Mouse (Mus musculus): ENCODE results near the gene Calcoco1.
A peak's percentile ranks its signal among the peaks of the same experiment; 100 is the strongest.

The Calcoco1 gene

GRCm38 (mm10) chr15:102736127-102736944, 14.4 kb upstream of the Calcoco1 start:
- peak; percentile 51 for DNase-seq

DNA sequence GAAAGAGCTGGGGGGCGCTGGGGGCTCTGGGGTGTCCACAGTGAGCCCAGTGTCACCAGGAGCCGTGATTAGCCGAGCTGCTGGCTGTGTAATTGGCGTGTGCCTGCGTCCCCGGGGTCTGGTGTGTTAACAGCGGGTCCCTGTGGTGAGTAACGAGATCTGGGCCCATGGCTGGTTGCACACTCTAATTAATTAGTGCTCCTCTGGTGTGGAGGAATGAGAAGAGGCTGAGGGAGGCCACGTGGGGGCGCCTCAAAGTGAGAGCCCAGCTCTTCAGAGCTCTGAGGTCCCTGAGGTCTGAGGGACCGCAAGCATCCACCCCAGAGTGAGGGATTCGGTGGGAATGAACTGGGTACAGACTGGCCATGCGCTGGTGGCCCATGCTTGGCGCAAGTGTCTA, 13.1 kb upstream of the Calcoco1 start:
- DNase-seq: no peak

DNA sequence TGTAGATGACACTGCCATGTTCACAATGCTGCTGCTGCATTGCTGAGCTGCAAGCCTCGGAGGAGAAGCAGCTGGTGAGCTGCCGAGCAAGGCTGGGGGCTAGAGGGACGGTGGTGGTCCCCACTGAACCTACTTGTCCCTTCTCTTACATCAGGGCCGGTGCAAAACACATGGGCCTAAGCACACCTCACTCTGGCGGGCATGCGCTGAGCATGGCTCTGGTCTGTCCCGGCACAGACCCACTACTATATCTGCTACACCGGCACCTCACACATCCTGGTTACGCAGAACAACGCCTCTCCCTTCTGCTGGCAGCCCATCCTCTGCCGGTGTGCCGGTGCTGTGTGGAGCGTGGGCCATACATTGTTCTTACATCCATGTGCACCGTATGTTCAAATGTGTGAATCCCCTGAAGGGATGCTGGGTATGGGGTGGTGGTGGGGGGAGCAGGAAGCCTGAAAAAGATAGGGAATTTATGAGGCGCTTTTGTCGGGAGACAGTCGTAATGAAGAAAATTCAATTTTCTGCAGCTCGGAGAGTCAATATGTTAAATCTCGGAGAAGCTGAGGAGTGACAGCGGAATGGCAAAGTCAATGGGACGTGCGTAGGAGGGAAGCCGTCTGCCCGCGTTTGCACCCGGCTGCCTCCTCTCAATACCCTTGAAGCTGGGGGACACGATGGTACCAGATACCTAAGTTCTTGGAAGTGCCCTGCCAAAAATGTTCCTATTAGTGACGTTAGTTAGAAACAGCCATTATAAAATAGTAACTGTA, 12.0 kb upstream of the Calcoco1 start:
- DNase-seq: no peak

- DNase-seq: no peak
Observed at GRCm38 (mm10) chr15:102733233-102733632, 11.3 kb upstream of the Calcoco1 start.

- DNase-seq: no peak
Observed at GRCm38 (mm10) chr15:102732406-102732805, 10.4 kb upstream of the Calcoco1 start.

DNA sequence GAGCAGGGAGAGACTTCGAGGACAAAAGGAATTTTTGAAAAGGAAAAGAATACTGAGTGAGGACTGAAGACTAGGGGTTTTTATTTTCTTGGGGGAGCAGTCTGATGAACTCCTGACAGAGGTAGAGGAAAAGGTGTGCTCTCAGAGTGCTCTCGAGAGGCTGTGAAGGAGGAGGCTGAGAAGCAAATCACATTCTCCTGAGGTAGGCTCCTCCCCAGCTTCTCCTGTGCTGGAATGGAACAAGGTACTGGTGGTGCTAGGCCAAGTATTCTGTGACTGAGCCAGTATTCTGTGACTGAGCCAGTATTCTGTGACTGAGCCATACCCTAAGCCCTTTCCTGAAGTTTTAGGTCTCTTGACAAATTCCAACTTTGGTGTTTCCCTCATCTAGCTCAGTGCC, 6.0 kb upstream of the Calcoco1 start:
- DNase-seq: no peak

- no peak for DNase-seq
Observed at GRCm38 (mm10) chr15:102723358-102724135, 1.6 kb upstream of the Calcoco1 start.

GRCm38 (mm10) chr15:102722500-102722931, 538 bp upstream of the Calcoco1 start:
- DNase-seq: no peak

DNA sequence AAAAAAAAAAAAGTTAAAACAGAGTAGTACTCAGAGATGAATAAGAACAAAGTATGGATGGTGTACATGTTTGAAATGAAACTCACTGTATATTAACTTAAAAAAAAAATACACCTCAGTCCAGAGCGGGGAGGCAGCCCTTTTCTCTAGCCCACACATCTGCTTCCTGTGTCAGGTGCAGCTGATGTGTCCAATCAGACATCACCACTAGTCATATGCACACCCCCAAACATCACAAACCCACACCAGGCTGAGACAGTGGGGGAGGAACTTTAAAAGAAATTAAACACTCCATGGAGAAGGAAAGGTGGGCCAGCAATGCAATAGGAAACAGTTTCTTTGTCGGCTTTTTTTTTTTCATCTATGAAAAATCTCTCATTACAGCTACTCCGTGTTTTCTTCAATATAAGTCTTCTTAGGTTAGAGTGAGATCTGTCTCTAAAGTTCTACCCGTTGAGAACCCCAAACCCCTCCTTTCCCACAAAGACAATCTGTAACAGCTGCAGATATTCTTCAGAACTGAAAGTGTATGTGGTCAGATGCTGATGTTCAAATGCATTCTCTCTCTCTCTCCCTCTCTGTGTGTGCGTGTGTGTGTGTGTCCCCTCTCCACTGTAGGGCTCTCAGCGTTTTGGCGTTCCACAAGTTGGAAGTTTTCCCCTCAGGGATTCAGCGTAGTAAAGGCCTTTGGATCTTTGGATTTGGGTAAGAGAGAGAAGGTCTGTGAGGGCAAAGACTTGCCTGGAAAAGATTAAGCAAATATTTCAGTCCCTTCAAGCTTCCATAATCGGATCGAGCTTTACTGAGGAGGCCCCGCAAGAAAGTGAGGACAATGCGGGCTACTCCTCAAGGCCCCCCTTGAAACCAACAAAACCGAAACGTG, 721 bp downstream of the Calcoco1 start:
- no peak for DNase-seq

DNA sequence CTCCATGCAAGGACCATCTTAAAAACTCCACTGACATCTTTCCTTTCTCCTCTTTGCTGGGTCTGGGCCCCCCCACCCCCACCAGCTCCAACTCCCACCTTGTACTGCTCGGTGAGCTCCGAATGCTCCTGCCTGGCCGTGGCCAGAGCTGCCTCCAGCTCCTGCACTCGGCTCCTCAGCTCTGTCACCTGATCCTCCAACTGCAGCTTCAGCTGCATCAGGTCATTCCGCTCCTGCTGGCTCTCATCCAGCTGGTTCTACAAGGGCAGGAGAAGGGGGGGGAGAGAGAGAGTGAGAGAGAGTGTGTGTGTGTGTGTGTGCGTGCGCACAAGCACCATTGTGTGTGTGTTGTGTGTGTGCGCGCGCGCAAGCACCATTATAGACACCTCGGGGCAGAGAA, 5.8 kb downstream of the Calcoco1 start:
- no peak for DNase-seq

GRCm38 (mm10) chr15:102707736-102708269, 14.2 kb downstream of the Calcoco1 start:
- DNase-seq: no peak

GRCm38 (mm10) chr15:102705923-102706503, 16.0 kb downstream of the Calcoco1 start:
- DNase-seq: no peak

DNA sequence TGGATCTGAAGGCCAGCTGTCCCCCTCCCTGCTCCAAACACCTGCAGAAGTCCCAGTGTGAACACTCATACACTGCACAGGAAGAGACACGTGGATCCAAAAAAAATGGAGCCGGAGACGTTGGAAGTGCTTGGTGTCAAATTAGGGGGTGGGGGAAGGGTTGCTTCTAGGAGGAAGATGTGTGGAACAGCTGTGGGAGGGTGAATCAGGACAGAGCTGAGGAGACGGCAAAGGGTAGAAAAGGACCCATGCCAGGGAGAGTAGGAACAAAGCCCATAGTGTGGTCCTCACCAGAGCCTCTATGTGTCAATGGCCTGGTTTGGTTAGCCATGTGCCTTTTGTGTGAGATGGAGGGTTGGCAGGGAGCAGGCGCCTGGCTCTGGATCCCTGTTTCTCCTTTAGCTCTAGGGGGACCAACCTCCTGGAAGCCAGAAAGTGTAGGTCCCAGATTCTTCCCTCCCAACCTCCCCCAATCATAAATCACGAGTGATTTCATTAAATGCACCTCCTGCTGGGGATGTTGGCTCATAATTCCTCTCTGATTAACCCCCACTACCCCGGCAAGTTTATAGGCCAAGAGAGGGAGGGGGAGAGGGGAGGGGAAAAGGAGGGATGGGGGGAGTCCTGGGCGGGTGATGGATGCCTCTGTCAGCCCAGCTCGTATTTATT, 16.6 kb downstream of the Calcoco1 start:
- DNase-seq: no peak

- DNase-seq: no peak
Observed at GRCm38 (mm10) chr15:102704806-102705205, 17.2 kb downstream of the Calcoco1 start.

DNA sequence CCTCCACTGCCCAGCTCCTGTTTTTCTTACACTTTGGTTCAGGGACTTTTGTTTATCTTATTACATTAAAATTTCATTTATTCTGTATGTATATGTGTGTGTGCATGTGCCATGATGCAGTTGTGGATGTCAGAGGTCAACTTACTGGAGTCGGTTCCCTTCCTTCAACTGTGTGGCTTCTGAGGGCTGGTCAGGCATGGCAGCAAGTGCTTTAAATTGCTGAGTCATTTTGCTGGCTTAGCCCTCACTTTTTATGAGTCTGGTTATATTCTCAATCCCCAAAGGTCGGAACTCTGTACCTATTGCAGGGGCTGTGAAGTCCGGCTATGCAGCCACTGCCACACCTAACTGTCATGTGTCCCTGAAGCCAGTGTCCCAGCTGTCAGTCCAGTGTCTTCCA, 19.0 kb downstream of the Calcoco1 start:
- DNase-seq: no peak

DNA sequence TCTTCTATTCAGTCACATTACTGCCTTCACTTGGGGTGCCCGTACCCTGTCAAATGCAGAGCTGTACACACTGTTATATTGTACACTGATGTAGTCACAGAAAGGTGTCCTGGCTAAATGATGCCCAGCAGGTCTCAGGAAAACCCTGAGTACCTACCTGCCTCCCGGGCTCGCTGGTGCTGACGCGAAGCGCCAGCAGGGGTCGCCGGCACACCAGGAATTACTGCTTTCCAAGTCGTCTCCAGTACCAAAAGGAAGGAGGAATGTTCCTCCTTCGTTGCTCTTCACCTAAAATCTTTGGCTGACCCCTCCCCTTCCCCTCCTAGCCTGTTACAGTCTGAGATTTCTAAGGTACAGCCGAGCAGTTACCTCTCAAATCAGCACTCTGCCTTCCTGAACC, 23.8 kb downstream of the Calcoco1 start:
- DNase-seq: peak; percentile 88

- DNase-seq: no peak
Observed at GRCm38 (mm10) chr15:102696899-102697298, 25.1 kb downstream of the Calcoco1 start.

DNA sequence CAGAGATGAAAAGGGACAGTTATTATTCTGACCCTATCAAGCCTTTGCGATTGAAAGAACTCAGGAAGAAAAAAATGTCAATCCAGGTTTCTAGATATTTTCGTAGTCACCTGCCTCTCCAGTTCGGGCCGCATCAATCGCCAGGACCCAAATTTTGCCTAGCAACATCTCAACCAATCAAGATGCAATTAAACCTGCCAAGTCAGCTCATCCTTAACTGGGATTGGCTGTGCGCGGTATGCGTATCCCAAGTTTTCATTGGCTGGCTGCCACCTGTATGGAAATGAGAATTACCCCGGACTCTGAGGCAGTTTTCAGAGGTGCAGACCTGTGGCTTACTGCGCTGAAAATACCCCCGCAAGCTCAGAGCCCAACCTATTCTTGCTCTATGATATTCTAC, 28.4 kb downstream of the Calcoco1 start:
- peak; percentile 78 for DNase-seq

DNA sequence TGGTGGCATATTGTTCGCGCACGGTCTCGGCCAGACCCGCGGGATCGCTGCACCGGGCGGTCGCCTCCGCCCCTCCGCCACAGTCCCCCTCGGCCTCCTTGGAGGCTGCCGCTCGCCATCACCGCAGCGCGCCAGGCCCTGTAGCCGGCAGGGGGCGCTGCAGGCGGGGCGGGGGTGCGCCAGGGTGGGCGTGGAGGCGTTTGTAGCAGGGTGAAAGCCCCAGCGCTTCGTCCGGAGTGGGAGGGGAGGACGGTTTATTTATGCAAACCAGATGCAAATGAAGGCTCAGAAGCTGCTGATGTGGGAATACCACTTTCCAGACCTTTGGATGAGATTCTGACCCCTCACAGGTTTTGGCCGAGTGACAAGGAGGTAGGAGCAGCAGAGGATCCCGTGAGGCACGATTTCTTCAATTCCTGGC, 29.0 kb downstream of the Calcoco1 start:
- peak; percentile 74 for DNase-seq

GRCm38 (mm10) chr15:102692321-102692804, 29.6 kb downstream of the Calcoco1 start:
- no peak for DNase-seq

GRCm38 (mm10) chr15:102685791-102686190, 36.2 kb downstream of the Calcoco1 start:
- DNase-seq: no peak

Data from right cerebral cortex, postnatal 14 days (tissue).